Mouse (Mus musculus) cerebellum, adult 2 months (tissue): ENCODE measurements around the gene Hoxd4.

Experiments
- CTCF ChIP-seq: fragments of 200-500 bp; IDR thresholded peaks from 2 replicates; pipeline ENCODE4 v1.5.1; 2011; ENCODE audit warnings: low read depth, mild to moderate bottlenecking, control low read depth, low read length, moderate library complexity, borderline replicate concordance; ENCODE audit not compliant: insufficient read depth
- POLR2A ChIP-seq: fragments of 200-500 bp; IDR thresholded peaks from 2 replicates; pipeline ENCODE4 v1.6.1; 2011; ENCODE audit warnings: low read length, control low read depth, borderline replicate concordance; ENCODE audit not compliant: insufficient read depth

GRCm38 (mm10) chr2:74691995-74692807, 19.5 kb upstream of the Hoxd4 start:
- TF ChIP-seq POLR2A (no peak), CTCF (no peak)
